Mouse (Mus musculus) limb, embryonic 15.5 days (tissue): ENCODE measurements around the gene Bri3. TPM values are rescaled to one million over a fixed set of nuclear protein-coding genes. Genes with fewer than 3 reads are reported as not detected.
A peak's percentile ranks its signal among the peaks of the same experiment; 100 is the strongest.

ENCODE experiments used
- ATAC-seq: fragments of 200-750 bp; cut with Nextera tagmentation; 2 replicates; pipeline ENCODE4 v1.8.0; 2017; ENCODE audit warnings: low read depth, moderate TSS enrichment; ENCODE audit not compliant: insufficient number of reproducible peaks, low FRiP score, low TSS enrichment
- H3K27ac ChIP-seq: fragments of 300-500 bp; sonication (generic); 2 replicates; pipeline ENCODE4 v1.5.1; 2015; ENCODE audit warnings: moderate library complexity, mild to moderate bottlenecking, inconsistent platforms
- H3K27me3 ChIP-seq: fragments of 300-500 bp; sonication (generic); 2 replicates; pipeline ENCODE4 v1.6.1; 2015; ENCODE audit warnings: inconsistent platforms
- H3K36me3 ChIP-seq: fragments of 300-500 bp; sonication (generic); 2 replicates; pipeline ENCODE4 v1.6.1; 2015; ENCODE audit warnings: inconsistent platforms
- H3K4me1 ChIP-seq: fragments of 300-500 bp; sonication (generic); 2 replicates; pipeline ENCODE4 v1.6.1; 2015; ENCODE audit warnings: inconsistent platforms
- H3K4me2 ChIP-seq: fragments of 300-500 bp; sonication (generic); 2 replicates; pipeline ENCODE4 v1.6.1; 2015; ENCODE audit warnings: mild to moderate bottlenecking, inconsistent platforms
- H3K4me3 ChIP-seq: fragments of 300-500 bp; sonication (generic); 2 replicates; pipeline ENCODE4 v1.5.1; 2015; ENCODE audit warnings: mild to moderate bottlenecking, inconsistent platforms
- H3K9ac ChIP-seq: fragments of 300-500 bp; sonication (generic); 2 replicates; pipeline ENCODE4 v1.6.1; 2015; ENCODE audit warnings: inconsistent platforms
- H3K9me3 ChIP-seq: fragments of 300-500 bp; sonication (generic); 2 replicates; pipeline ENCODE4 v1.6.1; 2016; ENCODE audit warnings: inconsistent platforms
- WGBS: fragments of 180-500 bp; shearing (Covaris S2); methylation state at CpG from one replicate; pipeline ENCODE4 v1.1.7; 2015; 5-methylcytosine and 5-hydroxymethylcytosine counted together
- polyA plus RNA-seq: library from polyadenylated mRNA; unstranded; fragments of >200 nt; fragmentation: Nextera tagmentation; extraction: Ambion mirVana; gene quantifications from 2 replicates; pipeline ENCODE4 v1.2.1, GENCODE M21; 2015

The Bri3 gene
- polyA plus RNA-seq, 1 experiment from 2014 or later, result 97.3 TPM

GRCm38 (mm10) chr5:144282470-144283260 lies 38.4 kb downstream of the Bri3 start:
- H3K27me3 ChIP-seq, result no peaks in the 10 kb centered on the region
- no peaks in the 10 kb centered on the region for H3K9me3 ChIP-seq
- peaks cover 37% of the 10 kb centered on the region for H3K36me3 ChIP-seq
- H3K9ac ChIP-seq, result no peak overlapping the region
- no peak overlapping the region for H3K4me2 ChIP-seq
- no peaks in the 10 kb centered on the region for H3K4me1 ChIP-seq
- no peak for ATAC-seq
- no peak overlapping the region for H3K27ac ChIP-seq
- WGBS, result 75% methylated on average over 11 of the region's 11 CpGs
- no peak overlapping the region for H3K4me3 ChIP-seq

- H3K9me3 ChIP-seq, result no peaks in the 10 kb centered on the region
- no peak for ATAC-seq
- no peaks in the 10 kb centered on the region for H3K27me3 ChIP-seq
- no peak overlapping the region for H3K4me3 ChIP-seq
- no peaks in the 10 kb centered on the region for H3K4me1 ChIP-seq
- H3K9ac ChIP-seq, result no peak overlapping the region
- 59% methylated on average over 8 of the region's 8 CpGs for WGBS
- H3K4me2 ChIP-seq, result no peak overlapping the region
- no peak overlapping the region for H3K27ac ChIP-seq
- peaks cover 30% of the 10 kb centered on the region for H3K36me3 ChIP-seq
These were observed 39.4 kb downstream of the Bri3 start for GRCm38 (mm10) chr5:144283551-144284031.

GRCm38 (mm10) chr5:144284599-144284998 lies 40.4 kb downstream of the Bri3 start:
- no peaks in the 10 kb centered on the region for H3K4me1 ChIP-seq
- H3K36me3 ChIP-seq, result peaks cover 23% of the 10 kb centered on the region; the same call in 1 of the 2 replicates
- ATAC-seq, result no peak
- 79% methylated on average over 5 of the region's 5 CpGs for WGBS
- H3K4me3 ChIP-seq, result no peak overlapping the region
- H3K9me3 ChIP-seq, result no peaks in the 10 kb centered on the region
- H3K27ac ChIP-seq, result no peak overlapping the region
- H3K9ac ChIP-seq, result no peak overlapping the region
- H3K4me2 ChIP-seq, result no peak overlapping the region
- no peaks in the 10 kb centered on the region for H3K27me3 ChIP-seq

GRCm38 (mm10) chr5:144286591-144287266 lies 42.5 kb downstream of the Bri3 start:
- 0 out of 2 replicates have a peak, but pooled peaks cover 3% of the 10 kb centered on the region for H3K4me1 ChIP-seq
- no peak overlapping the region for H3K4me3 ChIP-seq
- no peak overlapping the region for H3K9ac ChIP-seq
- peak overlapping the region; percentile 22; the same call in 1 of the 2 replicates for H3K27ac ChIP-seq
- 67% methylated on average over 9 of the region's 9 CpGs for WGBS
- no peaks in the 10 kb centered on the region for H3K27me3 ChIP-seq
- no peak overlapping the region for H3K4me2 ChIP-seq
- H3K9me3 ChIP-seq, result no peaks in the 10 kb centered on the region
- no peak for ATAC-seq
- H3K36me3 ChIP-seq, result peaks cover 15% of the 10 kb centered on the region; the same call in 1 of the 2 replicates

GRCm38 (mm10) chr5:144287267-144287820 lies 43.1 kb downstream of the Bri3 start:
- H3K4me3 ChIP-seq, result no peak overlapping the region
- peak; percentile 37 for ATAC-seq
- H3K9ac ChIP-seq, result no peak overlapping the region
- no peak overlapping the region for H3K4me2 ChIP-seq
- peaks cover 9% of the 10 kb centered on the region; the same call in 1 of the 2 replicates for H3K36me3 ChIP-seq
- peak overlapping the region; percentile 22; the same call in 1 of the 2 replicates for H3K27ac ChIP-seq
- WGBS, result 67% methylated on average over 3 of the region's 3 CpGs
- H3K9me3 ChIP-seq, result no peaks in the 10 kb centered on the region
- H3K27me3 ChIP-seq, result no peaks in the 10 kb centered on the region
- 0 out of 2 replicates have a peak, but pooled peaks cover 3% of the 10 kb centered on the region for H3K4me1 ChIP-seq

- Histone ChIP-seq H3K27ac (no peak overlapping the region; the same call in 1 of the 2 replicates), H3K36me3 (0 out of 2 replicates have a peak, but pooled peaks cover 3% of the 10 kb centered on the region), H3K9ac (no peak overlapping the region), H3K27me3 (no peaks in the 10 kb centered on the region), H3K4me2 (no peak overlapping the region), H3K9me3 (no peaks in the 10 kb centered on the region), H3K4me3 (no peak overlapping the region), H3K4me1 (0 out of 2 replicates have a peak, but pooled peaks cover 3% of the 10 kb centered on the region)
- no peak for ATAC-seq
- 84% methylated on average over 9 of the region's 9 CpGs for WGBS
These were observed 44.2 kb downstream of the Bri3 start for GRCm38 (mm10) chr5:144288391-144288790.

GRCm38 (mm10) chr5:144289769-144290440 lies 45.7 kb downstream of the Bri3 start:
- Histone ChIP-seq H3K4me1 (0 out of 2 replicates have a peak, but pooled peaks cover 3% of the 10 kb centered on the region), H3K9me3 (no peaks in the 10 kb centered on the region), H3K36me3 (no peaks in the 10 kb centered on the region), H3K27ac (peak overlapping the region; percentile 47; the same call in 1 of the 2 replicates), H3K9ac (no peak overlapping the region), H3K4me3 (no peak overlapping the region), H3K4me2 (no peak overlapping the region), H3K27me3 (no peaks in the 10 kb centered on the region)
- WGBS, result 76% methylated on average over 4 of the region's 4 CpGs
- ATAC-seq, result no peak

- no peaks in the 10 kb centered on the region for H3K27me3 ChIP-seq
- H3K9ac ChIP-seq, result no peak overlapping the region
- H3K27ac ChIP-seq, result no peak overlapping the region
- H3K4me1 ChIP-seq, result peaks cover 3% of the 10 kb centered on the region; the same call in 1 of the 2 replicates
- no peaks in the 10 kb centered on the region for H3K36me3 ChIP-seq
- no peak overlapping the region for H3K4me3 ChIP-seq
- 47% methylated on average over 7 of the region's 7 CpGs for WGBS
- H3K4me2 ChIP-seq, result no peak overlapping the region
- ATAC-seq, result no peak
- H3K9me3 ChIP-seq, result no peaks in the 10 kb centered on the region
These were observed 50.7 kb downstream of the Bri3 start for GRCm38 (mm10) chr5:144294908-144295307.

GRCm38 (mm10) chr5:144295357-144295756 lies 51.1 kb downstream of the Bri3 start:
- Histone ChIP-seq H3K4me3 (no peak overlapping the region), H3K9me3 (no peaks in the 10 kb centered on the region), H3K9ac (no peak overlapping the region), H3K36me3 (no peaks in the 10 kb centered on the region), H3K27me3 (no peaks in the 10 kb centered on the region), H3K4me2 (no peak overlapping the region), H3K4me1 (peaks cover 3% of the 10 kb centered on the region; the same call in 1 of the 2 replicates), H3K27ac (no peak overlapping the region)
- WGBS, result 83% methylated on average over 1 of the region's 1 CpGs
- ATAC-seq, result no peak

- Histone ChIP-seq H3K9ac (no peak overlapping the region), H3K27me3 (no peaks in the 10 kb centered on the region), H3K4me2 (no peak overlapping the region), H3K27ac (no peak overlapping the region), H3K4me1 (no peaks in the 10 kb centered on the region; the same call in 1 of the 2 replicates), H3K4me3 (no peak overlapping the region), H3K36me3 (no peaks in the 10 kb centered on the region), H3K9me3 (no peaks in the 10 kb centered on the region)
- ATAC-seq, result no peak
- 78% methylated on average over 7 of the region's 7 CpGs for WGBS
These were observed 51.9 kb downstream of the Bri3 start for GRCm38 (mm10) chr5:144296090-144296604.

- Histone ChIP-seq H3K36me3 (no peaks in the 10 kb centered on the region), H3K4me2 (no peak overlapping the region), H3K4me1 (no peaks in the 10 kb centered on the region), H3K4me3 (no peak overlapping the region), H3K27ac (no peak overlapping the region), H3K9ac (no peak overlapping the region), H3K27me3 (no peaks in the 10 kb centered on the region), H3K9me3 (no peaks in the 10 kb centered on the region)
- no peak for ATAC-seq
- WGBS, result 96% methylated on average over 2 of the region's 2 CpGs
These were observed 58.8 kb downstream of the Bri3 start for GRCm38 (mm10) chr5:144303071-144303470.
